Mouse (Mus musculus): ENCODE results near the gene Cdh22. TPM values are rescaled to one million over a fixed set of nuclear protein-coding genes. Genes with fewer than 3 reads are reported as not detected.

Gene Cdh22
- polyA plus RNA-seq, 1 experiment from 2014 or later = 0.83 TPM

- Histone ChIP-seq H3K36me3 (no peaks in the 10 kb centered on the region), H3K27me3 (peaks cover 35% of the 10 kb centered on the region; the same call in 1 of the 2 replicates), H3K4me3 (replicated peaks) (no peak overlapping the region), H3K9ac (no peak overlapping the region), H3K4me2 (replicated peaks) (no peak overlapping the region), H3K4me1 (peaks cover 21% of the 10 kb centered on the region), H3K27ac (replicated peaks) (no peak overlapping the region), H3K9me3 (replicated peaks) (no peaks in the 10 kb centered on the region)
- ATAC-seq (ENCODE audit: insufficient number of reproducible peaks, low FRiP score, low TSS enrichment, low read depth) = no peak
- WGBS = 17% methylated on average over 16 of the region's 16 CpGs
Observed at GRCm38 (mm10) chr2:165136049-165136448, 98.6 kb downstream of the Cdh22 start.

DNA sequence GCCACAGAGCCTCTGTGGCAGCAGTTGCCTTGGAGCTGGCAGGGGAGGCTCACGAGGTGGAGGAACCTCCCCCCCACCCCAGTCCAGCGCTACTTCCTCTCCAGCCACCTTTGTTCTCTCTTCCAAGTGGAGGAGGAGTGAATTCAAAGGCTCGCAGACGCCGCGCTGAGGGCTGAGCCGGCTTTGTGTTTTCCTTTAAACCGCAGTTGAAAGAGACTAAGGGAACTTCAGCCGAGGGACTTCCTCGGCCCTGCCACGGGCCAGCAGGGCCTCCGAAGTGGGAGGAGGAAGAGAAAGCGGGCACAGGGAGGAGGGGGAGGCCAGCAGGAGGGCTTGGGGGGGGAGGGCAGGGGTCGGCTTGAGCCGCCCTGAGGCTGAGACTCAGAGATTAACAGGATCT lies 101.1 kb downstream of the Cdh22 start:
- no peak for ATAC-seq (ENCODE audit: insufficient number of reproducible peaks, low FRiP score, low TSS enrichment, low read depth)
- WGBS = 3% methylated on average over 15 of the region's 15 CpGs

DNA sequence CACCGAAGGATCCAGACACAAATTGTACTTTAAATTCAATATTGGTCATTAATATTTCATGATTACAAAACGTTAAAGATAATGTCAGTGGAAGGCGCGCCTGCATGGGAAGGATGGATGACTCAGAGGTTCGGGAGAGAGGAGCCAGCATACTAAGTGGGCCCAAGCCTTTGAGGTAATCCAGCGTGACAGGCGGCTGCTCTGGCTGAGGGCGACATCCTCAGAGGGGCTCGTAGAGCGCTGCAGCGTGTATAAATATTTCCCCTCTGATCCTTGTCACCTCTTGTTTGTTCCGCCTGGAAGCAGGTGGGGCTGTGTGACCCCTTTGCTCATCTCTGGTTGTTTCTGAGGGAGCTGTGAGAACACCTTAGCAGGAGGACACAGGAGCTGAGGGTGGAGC lies 103.2 kb downstream of the Cdh22 start:
- peaks cover 14% of the 10 kb centered on the region for H3K4me1 ChIP-seq
- no peak overlapping the region for H3K27ac ChIP-seq (replicated peaks)
- H3K9ac ChIP-seq = no peak overlapping the region
- H3K4me2 ChIP-seq (replicated peaks) = no peak overlapping the region
- 22% methylated on average over 12 of the region's 12 CpGs for WGBS
- no peak for ATAC-seq (ENCODE audit: insufficient number of reproducible peaks, low FRiP score, low TSS enrichment, low read depth)
- H3K27me3 ChIP-seq = peaks cover 30% of the 10 kb centered on the region; the same call in 1 of the 2 replicates
- no peaks in the 10 kb centered on the region for H3K9me3 ChIP-seq (replicated peaks)
- no peak overlapping the region for H3K4me3 ChIP-seq (replicated peaks)
- H3K36me3 ChIP-seq = no peaks in the 10 kb centered on the region

More for the DNA sequence above, 101.1 kb downstream of the Cdh22 start:
- H3K27me3 ChIP-seq = peaks cover 35% of the 10 kb centered on the region; the same call in 1 of the 2 replicates
- peaks cover 21% of the 10 kb centered on the region for H3K4me1 ChIP-seq
- no peak overlapping the region for H3K4me3 ChIP-seq (replicated peaks)
- H3K4me2 ChIP-seq (replicated peaks) = no peak overlapping the region
- H3K27ac ChIP-seq (replicated peaks) = no peak overlapping the region
- H3K9me3 ChIP-seq (replicated peaks) = no peaks in the 10 kb centered on the region
- no peak overlapping the region for H3K9ac ChIP-seq
- no peaks in the 10 kb centered on the region for H3K36me3 ChIP-seq

DNA sequence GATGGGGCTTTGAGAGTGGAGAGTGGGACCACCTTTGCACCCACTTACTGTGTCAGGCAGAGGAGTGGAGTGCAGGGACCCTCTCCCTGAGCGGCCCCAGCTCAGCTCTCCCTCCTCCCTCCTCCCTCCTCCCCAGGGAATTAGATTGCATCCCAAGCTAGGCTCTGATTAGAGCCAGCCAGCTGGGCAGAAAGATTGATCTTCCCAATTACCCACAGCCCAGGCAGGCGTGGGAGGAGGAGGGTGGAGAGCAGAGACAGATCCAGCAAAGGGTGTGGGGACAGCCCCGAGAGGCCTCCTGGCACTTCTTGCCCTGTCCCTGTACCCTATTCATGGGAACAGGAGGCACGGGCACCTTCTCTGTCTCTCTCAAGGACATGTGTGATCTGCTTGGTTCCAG lies 105.5 kb downstream of the Cdh22 start:
- Histone ChIP-seq H3K4me2 (replicated peaks) (no peak overlapping the region), H3K36me3 (no peaks in the 10 kb centered on the region), H3K9me3 (replicated peaks) (no peaks in the 10 kb centered on the region), H3K9ac (no peak overlapping the region), H3K4me1 (peaks cover 8% of the 10 kb centered on the region; the same call in 1 of the 2 replicates), H3K27me3 (peaks cover 32% of the 10 kb centered on the region), H3K27ac (replicated peaks) (no peak overlapping the region), H3K4me3 (replicated peaks) (no peak overlapping the region)
- WGBS = 61% methylated on average over 4 of the region's 4 CpGs
- ATAC-seq (ENCODE audit: insufficient number of reproducible peaks, low FRiP score, low TSS enrichment, low read depth) = no peak

DNA sequence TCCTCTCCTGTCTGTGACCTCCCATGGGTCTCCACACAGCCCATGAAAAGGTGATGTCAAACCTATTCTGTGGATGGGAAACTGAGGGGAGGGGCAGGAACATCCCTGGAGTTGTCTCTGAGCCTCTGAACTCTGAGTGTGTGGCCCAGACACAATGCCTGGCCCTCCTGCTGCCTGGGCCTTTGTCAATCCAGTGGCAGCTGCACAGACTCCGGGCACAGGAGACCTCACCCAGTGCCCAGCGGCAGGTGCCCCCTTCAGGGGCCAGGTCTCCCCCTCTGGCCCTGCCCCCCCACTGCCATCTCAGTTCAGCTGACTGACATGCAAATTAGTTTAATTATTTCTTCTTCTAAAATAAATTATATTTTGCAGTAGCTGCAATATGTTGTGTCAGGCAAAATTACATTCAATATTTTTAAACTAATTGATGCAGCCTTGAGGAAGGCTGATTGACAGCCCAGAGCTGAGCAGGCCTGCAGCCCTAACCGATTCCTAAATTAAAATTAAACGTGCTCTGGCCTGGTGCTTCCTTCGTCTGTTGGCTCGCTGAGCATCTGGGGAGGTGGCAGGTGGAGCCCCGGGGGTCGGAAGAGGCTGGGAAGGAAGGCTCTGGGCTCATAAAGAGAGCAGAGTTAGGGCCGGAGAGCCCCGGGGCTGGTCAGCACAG lies 107.6 kb downstream of the Cdh22 start:
- WGBS = 32% methylated on average over 10 of the region's 10 CpGs
- Histone ChIP-seq H3K4me3 (replicated peaks) (no peak overlapping the region), H3K4me2 (replicated peaks) (no peak overlapping the region), H3K36me3 (no peaks in the 10 kb centered on the region), H3K4me1 (no peaks in the 10 kb centered on the region), H3K27me3 (peaks cover 15% of the 10 kb centered on the region), H3K27ac (replicated peaks) (no peak overlapping the region), H3K9me3 (replicated peaks) (no peaks in the 10 kb centered on the region), H3K9ac (no peak overlapping the region)
- ATAC-seq (ENCODE audit: insufficient number of reproducible peaks, low FRiP score, low TSS enrichment, low read depth) = no peak

GRCm38 (mm10) chr2:165121206-165121840 lies 113.3 kb downstream of the Cdh22 start:
- H3K27ac ChIP-seq (replicated peaks) = no peak overlapping the region
- H3K9me3 ChIP-seq (replicated peaks) = no peaks in the 10 kb centered on the region
- 28% methylated on average over 10 of the region's 10 CpGs for WGBS
- peaks cover 45% of the 10 kb centered on the region for H3K27me3 ChIP-seq
- no peak overlapping the region for H3K9ac ChIP-seq
- no peak overlapping the region for H3K4me3 ChIP-seq (replicated peaks)
- ATAC-seq (ENCODE audit: insufficient number of reproducible peaks, low FRiP score, low TSS enrichment, low read depth) = peak; percentile 45; the same call in 1 of the 2 replicates
- H3K4me1 ChIP-seq = peaks cover 9% of the 10 kb centered on the region
- no peak overlapping the region for H3K4me2 ChIP-seq (replicated peaks)
- H3K36me3 ChIP-seq = no peaks in the 10 kb centered on the region

GRCm38 (mm10) chr2:165120765-165121164 lies 113.9 kb downstream of the Cdh22 start:
- no peaks in the 10 kb centered on the region for H3K36me3 ChIP-seq
- peaks cover 47% of the 10 kb centered on the region for H3K27me3 ChIP-seq
- H3K9ac ChIP-seq = no peak overlapping the region
- H3K4me2 ChIP-seq (replicated peaks) = no peak overlapping the region
- WGBS = 64% methylated on average over 9 of the region's 9 CpGs
- no peaks in the 10 kb centered on the region for H3K9me3 ChIP-seq (replicated peaks)
- no peak overlapping the region for H3K4me3 ChIP-seq (replicated peaks)
- no peak overlapping the region for H3K27ac ChIP-seq (replicated peaks)
- ATAC-seq (ENCODE audit: insufficient number of reproducible peaks, low FRiP score, low TSS enrichment, low read depth) = no peak
- peaks cover 9% of the 10 kb centered on the region for H3K4me1 ChIP-seq

- Histone ChIP-seq H3K27ac (replicated peaks) (no peak overlapping the region), H3K9ac (no peak overlapping the region), H3K9me3 (replicated peaks) (no peaks in the 10 kb centered on the region), H3K4me1 (peaks cover 15% of the 10 kb centered on the region), H3K4me2 (replicated peaks) (no peak overlapping the region), H3K27me3 (peaks cover 98% of the 10 kb centered on the region), H3K36me3 (no peaks in the 10 kb centered on the region), H3K4me3 (replicated peaks) (no peak overlapping the region)
- 19% methylated on average over 11 of the region's 11 CpGs for WGBS
- ATAC-seq (ENCODE audit: insufficient number of reproducible peaks, low FRiP score, low TSS enrichment, low read depth) = no peak
Observed at GRCm38 (mm10) chr2:165113733-165114132, 120.9 kb downstream of the Cdh22 start.

- Histone ChIP-seq H3K4me3 (replicated peaks) (peak overlapping the region; percentile 15), H3K27ac (replicated peaks) (no peak overlapping the region), H3K36me3 (no peaks in the 10 kb centered on the region), H3K9ac (no peak overlapping the region), H3K4me1 (peaks cover 15% of the 10 kb centered on the region), H3K9me3 (replicated peaks) (no peaks in the 10 kb centered on the region), H3K27me3 (peaks cover 95% of the 10 kb centered on the region), H3K4me2 (replicated peaks) (peak overlapping the region; percentile 24; the same call in 1 of the 2 replicates)
- peak; percentile 69 for ATAC-seq (ENCODE audit: insufficient number of reproducible peaks, low FRiP score, low TSS enrichment, low read depth)
- 1% methylated on average over 54 of the region's 54 CpGs for WGBS
Observed at GRCm38 (mm10) chr2:165112149-165112548, 122.5 kb downstream of the Cdh22 start.

GRCm38 (mm10) chr2:165106585-165106984 lies 128.1 kb downstream of the Cdh22 start:
- Histone ChIP-seq H3K4me3 (replicated peaks) (no peak overlapping the region), H3K9me3 (replicated peaks) (no peaks in the 10 kb centered on the region), H3K36me3 (no peaks in the 10 kb centered on the region), H3K27me3 (peaks cover 73% of the 10 kb centered on the region), H3K4me1 (no peaks in the 10 kb centered on the region), H3K9ac (no peak overlapping the region), H3K4me2 (replicated peaks) (no peak overlapping the region), H3K27ac (replicated peaks) (no peak overlapping the region)
- ATAC-seq (ENCODE audit: insufficient number of reproducible peaks, low FRiP score, low TSS enrichment, low read depth) = no peak
- 23% methylated on average over 18 of the region's 18 CpGs for WGBS

DNA sequence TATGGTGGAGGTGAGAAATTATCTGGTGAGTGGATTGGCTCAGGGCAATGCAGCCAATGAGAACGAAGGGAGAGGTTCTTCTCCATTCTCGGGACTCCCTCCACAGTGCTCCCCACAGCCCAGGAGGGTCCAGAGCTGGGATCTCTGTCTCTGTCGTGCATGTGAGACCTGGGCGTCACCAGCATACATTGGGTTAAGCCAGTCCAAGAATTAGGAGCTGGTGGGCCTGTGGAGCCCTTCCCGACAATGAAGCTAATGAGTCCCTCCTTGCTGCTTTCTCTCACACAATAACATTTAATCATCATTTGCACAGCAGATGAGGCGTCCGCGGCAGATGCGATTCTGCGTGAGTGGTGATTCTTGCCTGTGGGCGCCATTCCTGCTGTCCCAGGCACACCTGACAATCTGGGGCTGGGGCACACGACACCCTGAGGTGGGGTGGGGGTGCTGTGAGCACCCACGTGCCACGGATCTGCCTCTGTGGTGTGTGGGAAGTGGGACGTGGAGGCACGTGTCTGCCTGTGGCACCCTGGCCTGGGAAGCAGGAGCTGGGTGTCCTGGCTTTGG lies 129.1 kb downstream of the Cdh22 start:
- H3K9ac ChIP-seq = no peak overlapping the region
- no peaks in the 10 kb centered on the region for H3K9me3 ChIP-seq (replicated peaks)
- no peak overlapping the region for H3K4me2 ChIP-seq (replicated peaks)
- ATAC-seq (ENCODE audit: insufficient number of reproducible peaks, low FRiP score, low TSS enrichment, low read depth) = no peak
- no peaks in the 10 kb centered on the region for H3K36me3 ChIP-seq
- no peaks in the 10 kb centered on the region for H3K4me1 ChIP-seq
- no peak overlapping the region for H3K4me3 ChIP-seq (replicated peaks)
- H3K27ac ChIP-seq (replicated peaks) = no peak overlapping the region
- H3K27me3 ChIP-seq = peaks cover 72% of the 10 kb centered on the region
- WGBS = 67% methylated on average over 16 of the region's 16 CpGs
